Mouse (Mus musculus) myocyte (in vitro differentiated cells): ENCODE measurements around the gene Man1c1. TPM values are rescaled to one million over a fixed set of nuclear protein-coding genes. Genes with fewer than 3 reads are reported as not detected.
A peak's percentile ranks its signal among the peaks of the same experiment; 100 is the strongest.

Experiments used
- H3K27me3 ChIP-seq: one replicate; pipeline ENCODE4 v1.6.1; 2011; ENCODE audit not compliant: control insufficient read depth, insufficient read depth, insufficient read length
- H3K36me3 ChIP-seq: one replicate; pipeline ENCODE4 v1.6.1; 2011; ENCODE audit not compliant: control insufficient read depth, insufficient read depth
- H3K4me2 ChIP-seq: one replicate; pipeline ENCODE4 v1.6.1; 2011; ENCODE audit warnings: low read depth, control low read depth
- H3K4me3 ChIP-seq: one replicate; pipeline ENCODE4 v1.5.1; 2011; ENCODE audit warnings: mild to moderate bottlenecking, control low read depth, moderate library complexity
- H3K79me2 ChIP-seq: one replicate; pipeline ENCODE4 v1.6.1; 2011; ENCODE audit not compliant: control insufficient read depth, insufficient read depth
- H3ac ChIP-seq: one replicate; pipeline ENCODE4 v1.6.1; 2011; ENCODE audit not compliant: control insufficient read depth, insufficient read length
- CEBPB ChIP-seq: IDR thresholded peaks from 2 replicates; pipeline ENCODE4 v1.6.1; 2011; ENCODE audit warnings: mild to moderate bottlenecking, moderate library complexity; ENCODE audit not compliant: poor library complexity, insufficient read depth, severe bottlenecking
- E2F4 ChIP-seq: IDR thresholded peaks from one replicate; pipeline ENCODE4 v1.6.1; 2011; ENCODE audit warnings: mild to moderate bottlenecking, control low read depth, moderate library complexity; ENCODE audit not compliant: insufficient read depth
- MAX ChIP-seq: IDR thresholded peaks from one replicate; pipeline ENCODE4 v1.6.1; 2011; ENCODE audit warnings: low read depth, mild to moderate bottlenecking, control low read depth
- MYOD1 ChIP-seq, 3 experiments: IDR thresholded peaks; one replicate each; pipeline ENCODE4 v1.6.1; 2011; ENCODE audit warnings: control low read depth in 2 of 3, low read depth in 2 of 3, mild to moderate bottlenecking in 2 of 3, moderate library complexity in 1 of 3; ENCODE audit not compliant: insufficient read length in 2 of 3, control insufficient read depth in 1 of 3
- MYOG ChIP-seq, 3 experiments: IDR thresholded peaks; one replicate each; pipeline ENCODE4 v1.6.1; 2011; ENCODE audit warnings: control low read depth in 2 of 3, low read depth in 2 of 3, mild to moderate bottlenecking in 2 of 3; ENCODE audit not compliant: insufficient read length in 2 of 3, control insufficient read depth in 1 of 3, insufficient read depth in 1 of 3
- POLR2A ChIP-seq: IDR thresholded peaks from one replicate; pipeline ENCODE4 v1.6.1; 2011; ENCODE audit warnings: low read depth, mild to moderate bottlenecking, control low read depth, moderate library complexity; ENCODE audit not compliant: insufficient read length
- POLR2AphosphoS2 ChIP-seq: IDR thresholded peaks from one replicate; pipeline ENCODE4 v1.6.1; 2011; ENCODE audit warnings: low read depth, control low read depth; ENCODE audit not compliant: insufficient read length
- REST ChIP-seq: IDR thresholded peaks from one replicate; pipeline ENCODE4 v1.6.1; 2011; ENCODE audit warnings: mild to moderate bottlenecking, control low read depth, moderate library complexity; ENCODE audit not compliant: insufficient read depth, insufficient read length
- SRF ChIP-seq: IDR thresholded peaks from one replicate; pipeline ENCODE4 v1.6.1; 2011; ENCODE audit warnings: low read depth; ENCODE audit not compliant: control insufficient read depth, insufficient read length
- TCF12 ChIP-seq: IDR thresholded peaks from one replicate; pipeline ENCODE4 v1.6.1; 2011; ENCODE audit warnings: mild to moderate bottlenecking, control low read depth; ENCODE audit not compliant: poor library complexity, insufficient read depth, severe bottlenecking
- TCF3 ChIP-seq: IDR thresholded peaks from one replicate; pipeline ENCODE4 v1.6.1; 2011; ENCODE audit warnings: low read depth, control low read depth; ENCODE audit not compliant: insufficient read length
- USF1 ChIP-seq: IDR thresholded peaks from one replicate; pipeline ENCODE4 v1.6.1; 2011; ENCODE audit warnings: low read depth, mild to moderate bottlenecking, control low read depth, moderate library complexity
- polyA plus RNA-seq: library from polyadenylated mRNA; unstranded; fragments of >200 nt; fragmentation: generic; extraction: Trizol; gene quantifications from one replicate; pipeline ENCODE4 v1.2.1, GENCODE M21; 2012; ENCODE audit warnings: missing spikeins

Gene Man1c1
- polyA plus RNA-seq, 1 experiment, result 11.3 TPM

GRCm38 (mm10) chr4:134632131-134632711 is 71.9 kb downstream of the Man1c1 start:
- Histone ChIP-seq H3K4me3 (peak overlapping the region; percentile 2), H3K79me2 (no peaks in the 10 kb centered on the region), H3K4me2 (peak overlapping the region; percentile 93), H3K27me3 (no peaks in the 10 kb centered on the region), H3K36me3 (no peaks in the 10 kb centered on the region), H3ac (no peak overlapping the region)
- TF ChIP-seq MYOD1 (IDR thresholded peaks at IDR 0.05; ENCODE audit: control insufficient read depth in 1 of 3, insufficient read length in 2 of 3, low read depth in 2 of 3) (peak in 2 of 3 experiments; percentile 0 to 64), CEBPB (no peak), USF1 (peak; percentile 18), TCF12 (peak; percentile 35), MAX (no peak), TCF3 (peak; percentile 11), MYOG (IDR thresholded peaks at IDR 0.05; ENCODE audit: control insufficient read depth in 1 of 3, insufficient read depth in 1 of 3, insufficient read length in 2 of 3, low read depth in 2 of 3) (peak in 2 of 3 experiments; percentile 25 to 73)

GRCm38 (mm10) chr4:134631471-134632130 is 72.5 kb downstream of the Man1c1 start:
- Histone ChIP-seq H3K4me2 (peak overlapping the region; percentile 93), H3K36me3 (no peaks in the 10 kb centered on the region), H3K4me3 (peak overlapping the region; percentile 2), H3K27me3 (no peaks in the 10 kb centered on the region), H3ac (no peak overlapping the region), H3K79me2 (no peaks in the 10 kb centered on the region)
- TF ChIP-seq MYOG (IDR thresholded peaks at IDR 0.05; ENCODE audit: control insufficient read depth in 1 of 3, insufficient read depth in 1 of 3, insufficient read length in 2 of 3, low read depth in 2 of 3), result peak in 2 of 3 experiments; percentile 26 to 51
- no peak for TF ChIP-seq POLR2A
- peak in 2 of 3 experiments; percentile 66 to 73 for TF ChIP-seq MYOD1 (IDR thresholded peaks at IDR 0.05; ENCODE audit: control insufficient read depth in 1 of 3, insufficient read length in 2 of 3, low read depth in 2 of 3)
- TF ChIP-seq CEBPB, result no peak

GRCm38 (mm10) chr4:134628575-134629384 is 75.3 kb downstream of the Man1c1 start:
- no peak overlapping the region for H3K4me2 ChIP-seq
- no peak overlapping the region for H3K4me3 ChIP-seq
- H3ac ChIP-seq, result no peak overlapping the region
- TF ChIP-seq REST, result no peak
- no peak for TF ChIP-seq POLR2AphosphoS2
- TF ChIP-seq SRF, result no peak
- TF ChIP-seq MYOG (IDR thresholded peaks at IDR 0.05; ENCODE audit: control insufficient read depth in 1 of 3, insufficient read depth in 1 of 3, insufficient read length in 2 of 3, low read depth in 2 of 3), result peak in 1 of 3 experiments; percentile 25
- no peak for TF ChIP-seq MYOD1 (IDR thresholded peaks at IDR 0.05; ENCODE audit: control insufficient read depth in 1 of 3, insufficient read length in 2 of 3, low read depth in 2 of 3)
- no peak for TF ChIP-seq TCF12
- TF ChIP-seq E2F4, result no peak
- no peaks in the 10 kb centered on the region for H3K27me3 ChIP-seq
- no peaks in the 10 kb centered on the region for H3K36me3 ChIP-seq
- no peaks in the 10 kb centered on the region for H3K79me2 ChIP-seq

- H3K4me3 ChIP-seq, result no peak overlapping the region
- H3K79me2 ChIP-seq, result no peaks in the 10 kb centered on the region
- no peaks in the 10 kb centered on the region for H3K27me3 ChIP-seq
- no peak for TF ChIP-seq MYOG (IDR thresholded peaks at IDR 0.05; ENCODE audit: control insufficient read depth in 1 of 3, insufficient read depth in 1 of 3, insufficient read length in 2 of 3, low read depth in 2 of 3)
- TF ChIP-seq REST, result no peak
- H3K4me2 ChIP-seq, result no peak overlapping the region
- no peak overlapping the region for H3ac ChIP-seq
- H3K36me3 ChIP-seq, result no peaks in the 10 kb centered on the region
Observed at GRCm38 (mm10) chr4:134628058-134628457, 76.0 kb downstream of the Man1c1 start.

- no peak overlapping the region for H3K4me2 ChIP-seq
- H3K27me3 ChIP-seq, result no peaks in the 10 kb centered on the region
- no peaks in the 10 kb centered on the region for H3K79me2 ChIP-seq
- no peak for TF ChIP-seq E2F4
- no peak for TF ChIP-seq POLR2AphosphoS2
- TF ChIP-seq SRF, result no peak
- TF ChIP-seq USF1, result no peak
- no peak for TF ChIP-seq REST
- TF ChIP-seq MYOG (IDR thresholded peaks at IDR 0.05; ENCODE audit: control insufficient read depth in 1 of 3, insufficient read depth in 1 of 3, insufficient read length in 2 of 3, low read depth in 2 of 3), result no peak
- no peak for TF ChIP-seq MYOD1 (IDR thresholded peaks at IDR 0.05; ENCODE audit: control insufficient read depth in 1 of 3, insufficient read length in 2 of 3, low read depth in 2 of 3)
- TF ChIP-seq TCF12, result no peak
- no peak for TF ChIP-seq TCF3
- TF ChIP-seq MAX, result no peak
- TF ChIP-seq CEBPB, result no peak
- H3K4me3 ChIP-seq, result no peak overlapping the region
- H3K36me3 ChIP-seq, result no peaks in the 10 kb centered on the region
- no peak overlapping the region for H3ac ChIP-seq
Observed at GRCm38 (mm10) chr4:134626883-134627282, 77.2 kb downstream of the Man1c1 start.
